Mouse (Mus musculus) midbrain, embryonic 11.5 days (tissue): ENCODE results near the gene Sypl. TPM values are rescaled to one million over a fixed set of nuclear protein-coding genes. Genes with fewer than 3 reads are reported as not detected.

Experiments
- ATAC-seq: fragments of 200-750 bp; cut with Nextera tagmentation; 2 replicates; pipeline ENCODE4 v1.8.0; 2017; ENCODE audit warnings: moderate TSS enrichment, moderate library complexity; ENCODE audit not compliant: low FRiP score
- DNase-seq: peaks from one replicate; pipeline ENCODE4 v3.0.0; 2015; ENCODE audit warnings: low spot score; ENCODE audit errors: missing footprints
- H3K27ac ChIP-seq: fragments of 300-500 bp; sonication (generic); 2 replicates; pipeline ENCODE4 v1.5.1; 2014; ENCODE audit warnings: low read depth, low read length
- H3K27me3 ChIP-seq: fragments of 300-500 bp; sonication (generic); 2 replicates; pipeline ENCODE4 v1.6.1; 2014; ENCODE audit warnings: mild to moderate bottlenecking, low read length, moderate library complexity, mixed read lengths; ENCODE audit not compliant: control insufficient read depth, insufficient read depth
- H3K36me3 ChIP-seq: fragments of 300-500 bp; sonication (generic); 2 replicates; pipeline ENCODE4 v1.6.1; 2014; ENCODE audit warnings: mild to moderate bottlenecking, low read length, moderate library complexity, mixed read lengths; ENCODE audit not compliant: control insufficient read depth, insufficient read depth
- H3K4me1 ChIP-seq: fragments of 300-500 bp; sonication (generic); 2 replicates; pipeline ENCODE4 v1.6.1; 2014; ENCODE audit warnings: low read length; ENCODE audit not compliant: control insufficient read depth, insufficient read depth
- H3K4me2 ChIP-seq: fragments of 300-500 bp; sonication (generic); 2 replicates; pipeline ENCODE4 v1.6.1; 2014; ENCODE audit warnings: mild to moderate bottlenecking, moderate library complexity
- H3K4me3 ChIP-seq: fragments of 300-500 bp; sonication (generic); 2 replicates; pipeline ENCODE4 v1.5.1; 2014; ENCODE audit warnings: low read depth, low read length
- H3K9ac ChIP-seq: fragments of 300-500 bp; sonication (generic); 2 replicates; pipeline ENCODE4 v1.6.1; 2014; ENCODE audit warnings: low read length
- H3K9me3 ChIP-seq: fragments of 300-500 bp; sonication (generic); 2 replicates; pipeline ENCODE4 v1.6.1; 2016; ENCODE audit warnings: low read length; ENCODE audit not compliant: control insufficient read depth
- WGBS: fragments of 180-500 bp; shearing (Covaris S2); extraction: QIAGEN DNeasy Blood & Tissue Kit; methylation state at CpG from one replicate; pipeline ENCODE4 v1.1.7; 2014; 5-methylcytosine and 5-hydroxymethylcytosine counted together
- polyA plus RNA-seq: library from polyadenylated mRNA; unstranded; fragments of >200 nt; fragmentation: Nextera tagmentation; extraction: Ambion mirVana; gene quantifications from 2 replicates; pipeline ENCODE4 v1.2.1, GENCODE M21; 2014

Gene Sypl
- 45.3 and 52.8 TPM in 2 replicates for polyA plus RNA-seq

GRCm38 (mm10) chr12:32953596-32954215, at the start of gene Sypl:
Gene Sypl (plus strand): TSS chr12:32953891.
- H3K4me2 ChIP-seq = peak within 1 kb of the TSS; percentile 71
- H3K9me3 ChIP-seq = no peaks in the 10 kb centered on the region
- DNase-seq (peak; percentile 99), ATAC-seq (peak; percentile 99)
- whole genome bisulfite sequencing = under 1% methylated on average over 47 of the region's 52 CpGs
- H3K9ac ChIP-seq = peak within 1 kb of the TSS; percentile 56
- H3K36me3 ChIP-seq = no peaks in the 10 kb centered on the region
- peaks cover 3% of the 10 kb centered on the region; the same call in 1 of the 2 replicates for H3K4me1 ChIP-seq
- H3K27ac ChIP-seq = peak within 1 kb of the TSS; percentile 49
- peak within 1 kb of the TSS; percentile 43 for H3K4me3 ChIP-seq
- H3K27me3 ChIP-seq = no peaks in the 10 kb centered on the region

- H3K4me3 ChIP-seq = no peak overlapping the region
- H3K9me3 ChIP-seq = no peaks in the 10 kb centered on the region
- ATAC-seq = peak; percentile 39; the same call in 1 of the 2 replicates
- no peak overlapping the region for H3K27ac ChIP-seq
- 58% methylated on average over 10 of the region's 10 CpGs for WGBS
- no peaks in the 10 kb centered on the region for H3K36me3 ChIP-seq
- H3K4me1 ChIP-seq = no peaks in the 10 kb centered on the region; the same call in 1 of the 2 replicates
- no peaks in the 10 kb centered on the region for H3K27me3 ChIP-seq
- no peak overlapping the region for H3K4me2 ChIP-seq
- no peak overlapping the region for H3K9ac ChIP-seq
- no peak for DNase-seq
These were observed 44.0 kb upstream of the Sypl start for GRCm38 (mm10) chr12:32909686-32910085.

GRCm38 (mm10) chr12:32910092-32910491, 43.6 kb upstream of the Sypl start:
- H3K9me3 ChIP-seq = no peaks in the 10 kb centered on the region
- peak; percentile 97 for DNase-seq

GRCm38 (mm10) chr12:32910560-32911194, 43.0 kb upstream of the Sypl start:
- Histone ChIP-seq H3K36me3 (no peaks in the 10 kb centered on the region), H3K27ac (no peak overlapping the region), H3K9ac (no peak overlapping the region), H3K9me3 (no peaks in the 10 kb centered on the region), H3K4me1 (no peaks in the 10 kb centered on the region; the same call in 1 of the 2 replicates), H3K27me3 (no peaks in the 10 kb centered on the region), H3K4me2 (peak overlapping the region; percentile 26), H3K4me3 (no peak overlapping the region)
- DNase-seq (peak; percentile 92), ATAC-seq (peak; percentile 66)
- 43% methylated on average over 15 of the region's 15 CpGs for WGBS

More at GRCm38 (mm10) chr12:32910092-32910491, 43.6 kb upstream of the Sypl start:
- H3K27ac ChIP-seq = no peak overlapping the region
- H3K4me1 ChIP-seq = no peaks in the 10 kb centered on the region; the same call in 1 of the 2 replicates
- no peak overlapping the region for H3K4me3 ChIP-seq
- no peak overlapping the region for H3K9ac ChIP-seq
- H3K4me2 ChIP-seq = peak overlapping the region; percentile 26
- no peaks in the 10 kb centered on the region for H3K36me3 ChIP-seq
- 17% methylated on average over 11 of the region's 11 CpGs for WGBS
- H3K27me3 ChIP-seq = no peaks in the 10 kb centered on the region
- peak; percentile 82 for ATAC-seq

- Histone ChIP-seq H3K27me3 (no peaks in the 10 kb centered on the region), H3K9me3 (no peaks in the 10 kb centered on the region), H3K36me3 (no peaks in the 10 kb centered on the region), H3K4me1 (no peaks in the 10 kb centered on the region; the same call in 1 of the 2 replicates), H3K27ac (no peak overlapping the region), H3K4me2 (no peak overlapping the region), H3K4me3 (no peak overlapping the region), H3K9ac (no peak overlapping the region)
- ATAC-seq (no peak), DNase-seq (no peak)
- 13% methylated on average over 4 of the region's 4 CpGs for WGBS
These were observed 42.1 kb upstream of the Sypl start for GRCm38 (mm10) chr12:32911569-32911968.

- WGBS = 89% methylated on average over 5 of the region's 5 CpGs
- DNase-seq (no peak), ATAC-seq (no peak)
- H3K27ac ChIP-seq = no peak overlapping the region
- no peaks in the 10 kb centered on the region for H3K36me3 ChIP-seq
- H3K4me2 ChIP-seq = no peak overlapping the region
- H3K4me3 ChIP-seq = no peak overlapping the region
- no peaks in the 10 kb centered on the region for H3K9me3 ChIP-seq
- H3K27me3 ChIP-seq = no peaks in the 10 kb centered on the region
- no peaks in the 10 kb centered on the region; the same call in 1 of the 2 replicates for H3K4me1 ChIP-seq
- H3K9ac ChIP-seq = no peak overlapping the region
These were observed 40.9 kb upstream of the Sypl start for GRCm38 (mm10) chr12:32912772-32913171.

- DNase-seq (peak; percentile 57), ATAC-seq (no peak)
- Histone ChIP-seq H3K4me3 (no peak overlapping the region), H3K36me3 (no peaks in the 10 kb centered on the region), H3K9ac (no peak overlapping the region), H3K9me3 (no peaks in the 10 kb centered on the region), H3K27me3 (no peaks in the 10 kb centered on the region), H3K27ac (no peak overlapping the region), H3K4me1 (no peaks in the 10 kb centered on the region), H3K4me2 (no peak overlapping the region)
- 81% methylated on average over 7 of the region's 7 CpGs for WGBS
These were observed 35.0 kb upstream of the Sypl start for GRCm38 (mm10) chr12:32918683-32919082.

GRCm38 (mm10) chr12:32919091-32919490, 34.6 kb upstream of the Sypl start:
- H3K4me3 ChIP-seq = no peak overlapping the region
- no peaks in the 10 kb centered on the region for H3K4me1 ChIP-seq
- ATAC-seq (no peak), DNase-seq (peak; percentile 69)
- H3K27me3 ChIP-seq = no peaks in the 10 kb centered on the region
- H3K27ac ChIP-seq = no peak overlapping the region
- no peak overlapping the region for H3K9ac ChIP-seq
- WGBS = 40% methylated on average over 3 of the region's 3 CpGs
- no peak overlapping the region for H3K4me2 ChIP-seq
- no peaks in the 10 kb centered on the region for H3K36me3 ChIP-seq
- H3K9me3 ChIP-seq = no peaks in the 10 kb centered on the region

GRCm38 (mm10) chr12:32919527-32919926, 34.2 kb upstream of the Sypl start:
- Histone ChIP-seq H3K27me3 (no peaks in the 10 kb centered on the region), H3K36me3 (no peaks in the 10 kb centered on the region), H3K4me3 (no peak overlapping the region), H3K27ac (no peak overlapping the region), H3K4me2 (no peak overlapping the region), H3K9ac (no peak overlapping the region), H3K9me3 (no peaks in the 10 kb centered on the region), H3K4me1 (no peaks in the 10 kb centered on the region)
- ATAC-seq (no peak), DNase-seq (no peak)
- 87% methylated on average over 5 of the region's 5 CpGs for WGBS
